Mouse (Mus musculus) CH12.LX (cell line): Measurements from ENCODE around the gene Herc3. TPM values are rescaled to one million over a fixed set of nuclear protein-coding genes. Genes with fewer than 3 reads are reported as not detected.

Experiments used
- DNase-seq: peaks from one replicate; pipeline ENCODE4 v3.0.0-alpha.2; 2013; ENCODE audit errors: extremely low read depth
- H3K27ac ChIP-seq: 2 replicates; pipeline ENCODE4 v1.5.1; 2012; ENCODE audit warnings: low read depth, mild to moderate bottlenecking, control low read depth, moderate library complexity; ENCODE audit not compliant: insufficient read depth
- H3K27me3 ChIP-seq: replicated peaks from 2 replicates; pipeline ENCODE3; 2012; ENCODE audit warnings: inconsistent platforms
- H3K36me3 ChIP-seq, 2 experiments: replicated peaks in 1 of 2; 2 replicates each; pipeline versions ENCODE3 to v1.6.1; 2012; ENCODE audit warnings: inconsistent platforms in 1 of 2, low read length in 1 of 2, mild to moderate bottlenecking in 1 of 2, mixed read lengths in 1 of 2, moderate library complexity in 1 of 2; ENCODE audit not compliant: control insufficient read depth in 1 of 2, insufficient read depth in 1 of 2
- H3K4me1 ChIP-seq, 2 experiments: 2 replicates each; pipeline ENCODE4 v1.6.1; 2012; ENCODE audit warnings: inconsistent platforms in 1 of 2, moderate library complexity in 1 of 2; ENCODE audit not compliant: insufficient read depth in 2 of 2, control insufficient read depth in 1 of 2
- H3K4me2 ChIP-seq: 2 replicates; pipeline ENCODE4 v1.6.1; 2012; ENCODE audit warnings: low read depth, mild to moderate bottlenecking, control low read depth; ENCODE audit not compliant: poor library complexity, insufficient read depth, severe bottlenecking
- H3K4me3 ChIP-seq, 3 experiments: fragments of 150-350 bp in 1 of 3; sonication (generic) in 1 of 3; replicated peaks in 1 of 3; 2 replicates each; pipeline versions ENCODE3 to v1.5.1; 2011 to 2012; ENCODE audit warnings: low read depth in 2 of 3, low read length in 2 of 3, mild to moderate bottlenecking in 2 of 3, moderate library complexity in 2 of 3, control low read depth in 1 of 3, improper control_type of control experiment in 1 of 3, inconsistent platforms in 1 of 3, mixed read lengths in 1 of 3; ENCODE audit not compliant: poor library complexity in 1 of 3
- H3K79me2 ChIP-seq: replicated peaks from 2 replicates; pipeline ENCODE4 v1.6.1; 2012; ENCODE audit warnings: mild to moderate bottlenecking, moderate library complexity; ENCODE audit not compliant: control insufficient read depth, poor library complexity, insufficient read depth, severe bottlenecking; ENCODE audit errors: extremely low read depth
- H3K9ac ChIP-seq: 2 replicates; pipeline ENCODE4 v1.6.1; 2012; ENCODE audit warnings: low read depth, mild to moderate bottlenecking, control low read depth, moderate library complexity; ENCODE audit not compliant: insufficient read depth
- H3K9me3 ChIP-seq: replicated peaks from 2 replicates; pipeline ENCODE3; 2012; ENCODE audit warnings: low read length, inconsistent platforms, mixed read lengths
- CTCF ChIP-seq, 2 experiments: IDR thresholded peaks in 1 of 2; conservative IDR thresholded peaks in 1 of 2; 2 replicates each; pipeline ENCODE4 v1.5.1; 2011 to 2012; ENCODE audit warnings: low read depth in 2 of 2, low read length in 2 of 2, improper control_type of control experiment in 1 of 2, inconsistent platforms in 1 of 2, mild to moderate bottlenecking in 1 of 2, moderate library complexity in 1 of 2
- E2F4 ChIP-seq: IDR thresholded peaks from 2 replicates; pipeline ENCODE4 v1.6.1; 2011; ENCODE audit warnings: low read depth, low read length, improper control_type of control experiment; ENCODE audit not compliant: insufficient replicate concordance
- ELF1 ChIP-seq: IDR thresholded peaks from 2 replicates; pipeline ENCODE4 v1.6.1; 2014; ENCODE audit warnings: low read depth, mild to moderate bottlenecking, inconsistent platforms, low read length, improper control_type of control experiment
- EP300 ChIP-seq: IDR thresholded peaks from 2 replicates; pipeline ENCODE4 v1.6.1; 2011; ENCODE audit warnings: low read length, improper control_type of control experiment
- GABPA ChIP-seq: IDR thresholded peaks from 2 replicates; pipeline ENCODE4 v1.6.1; 2012; ENCODE audit warnings: low read depth, low read length, improper control_type of control experiment, inconsistent platforms; ENCODE audit not compliant: insufficient replicate concordance
- HCFC1 ChIP-seq: IDR thresholded peaks from 2 replicates; pipeline ENCODE4 v1.6.1; 2012; ENCODE audit warnings: low read depth, mild to moderate bottlenecking, inconsistent platforms, low read length, improper control_type of control experiment
- IRF4 ChIP-seq: IDR thresholded peaks from 2 replicates; pipeline ENCODE4 v1.6.1; 2014; ENCODE audit warnings: low read depth, mild to moderate bottlenecking, inconsistent platforms, low read length, improper control_type of control experiment
- KAT2A ChIP-seq: IDR thresholded peaks from 2 replicates; pipeline ENCODE4 v1.6.1; 2012; ENCODE audit warnings: low read length, improper control_type of control experiment, inconsistent platforms; ENCODE audit not compliant: insufficient replicate concordance
- MAFK ChIP-seq: IDR thresholded peaks from 2 replicates; pipeline ENCODE4 v1.6.1; 2011; ENCODE audit warnings: low read length, improper control_type of control experiment; ENCODE audit not compliant: insufficient replicate concordance
- MAX ChIP-seq: IDR thresholded peaks from 2 replicates; pipeline ENCODE4 v1.6.1; 2011; ENCODE audit warnings: low read length, improper control_type of control experiment
- MYC ChIP-seq: IDR thresholded peaks from 2 replicates; pipeline ENCODE4 v1.6.1; 2011; ENCODE audit warnings: low read depth, mild to moderate bottlenecking, improper control_type of control experiment, low read length
- POLR2A ChIP-seq: IDR thresholded peaks from 2 replicates; pipeline ENCODE4 v1.6.1; 2011; ENCODE audit warnings: low read depth, mild to moderate bottlenecking, improper control_type of control experiment, low read length
- RAD21 ChIP-seq: IDR thresholded peaks from 2 replicates; pipeline ENCODE4 v1.6.1; 2011; ENCODE audit warnings: low read depth, mild to moderate bottlenecking, low read length, improper control_type of control experiment, moderate library complexity
- RCOR1 ChIP-seq: conservative IDR thresholded peaks from 2 replicates; pipeline ENCODE4 v1.6.1; 2012; ENCODE audit warnings: low read depth, mild to moderate bottlenecking, inconsistent platforms, low read length, improper control_type of control experiment
- SMC3 ChIP-seq: IDR thresholded peaks from 2 replicates; pipeline ENCODE4 v1.6.1; 2011; ENCODE audit warnings: low read depth, low read length, improper control_type of control experiment
- TBP ChIP-seq: conservative IDR thresholded peaks from 2 replicates; pipeline ENCODE4 v1.6.1; 2011; ENCODE audit warnings: low read depth, low read length, improper control_type of control experiment
- UBTF ChIP-seq: IDR thresholded peaks from 2 replicates; pipeline ENCODE4 v1.6.1; 2012; ENCODE audit warnings: low read depth, mild to moderate bottlenecking, inconsistent platforms, low read length, improper control_type of control experiment, moderate library complexity
- USF1 ChIP-seq: IDR thresholded peaks from 2 replicates; pipeline ENCODE4 v1.6.1; 2014; ENCODE audit warnings: low read depth, mild to moderate bottlenecking, inconsistent platforms, low read length, improper control_type of control experiment
- ZKSCAN1 ChIP-seq: IDR thresholded peaks from 2 replicates; pipeline ENCODE4 v1.6.1; 2012; ENCODE audit warnings: low read depth, inconsistent platforms, low read length, improper control_type of control experiment, borderline replicate concordance
- ZNF384 ChIP-seq: IDR thresholded peaks from 2 replicates; pipeline ENCODE4 v1.6.1; 2012; ENCODE audit warnings: low read depth, low read length, improper control_type of control experiment, inconsistent platforms
- dilution Hi-C: fragments of 300-500 bp; cut with MboI; formaldehyde crosslinking; loops from 2 replicates; pipeline ENCODE4 v1.14.3; 2020; ENCODE audit warnings: low sequenced_read_pairs; ENCODE audit not compliant: extremely low pct_unique_long_range_greater_than_20kb, extremely low pct_ligation_motif_present
- in situ Hi-C: fragments of 300-500 bp; cut with MboI; formaldehyde crosslinking; loops from 3 replicates; pipeline ENCODE4 v1.14.3; 2019; ENCODE audit warnings: low sequenced_read_pairs, low pct_ligation_motif_present, low pct_unique_long_range_greater_than_20kb, mixed read lengths
- polyA plus RNA-seq: library from polyadenylated mRNA; unstranded; fragments of >175 nt; gene quantifications from 2 replicates; pipeline ENCODE4 v1.2.1, GENCODE M21; 2012; ENCODE audit warnings: low read depth; ENCODE audit not compliant: insufficient read length
- total RNA-seq, 2 experiments: library from RNA; depleted of rRNA; stranded (reverse); fragments of 300-350 nt in 1 of 2; fragments of >200 nt in 1 of 2; gene quantifications; 2 replicates each; pipeline ENCODE4 v1.2.3; 2012 to 2014

Gene Herc3
- total and polyA plus RNA-seq, 3 experiments, result 15.7 to 19.1 (median 17.8) TPM

DNA sequence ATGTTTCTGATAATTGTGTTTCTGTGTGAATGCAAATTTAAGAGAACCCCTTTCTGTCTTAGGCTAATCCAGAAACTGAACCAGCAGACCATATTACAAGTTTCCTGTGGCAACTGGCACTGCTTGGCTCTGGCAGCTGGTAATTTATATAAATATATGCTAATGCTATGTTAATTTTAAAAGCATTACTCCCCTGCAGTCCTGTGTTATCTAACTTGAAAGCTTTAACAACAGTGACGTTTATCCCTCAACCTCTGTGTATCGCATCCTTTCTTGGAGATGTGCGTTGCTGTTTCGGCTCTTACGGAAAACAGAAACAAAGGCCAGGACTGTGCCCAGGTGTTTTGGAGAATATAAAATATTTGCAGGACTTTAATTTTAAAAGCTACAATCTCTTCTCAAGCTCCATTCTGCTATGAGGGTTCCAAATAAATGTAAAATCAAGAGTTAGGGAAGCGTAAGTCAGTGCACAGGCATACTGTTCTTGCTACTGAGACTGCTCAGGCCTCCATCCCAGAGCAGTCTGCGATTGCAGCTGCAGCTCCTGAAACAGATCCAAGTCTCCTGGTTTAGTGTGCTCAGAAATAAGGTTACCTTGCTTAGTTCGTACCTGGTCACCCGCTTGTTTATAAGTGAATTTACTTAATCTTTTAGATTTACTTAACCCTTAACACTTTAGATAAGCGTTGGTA is 24.6 kb downstream of the Herc3 start:
- DNase-seq, result no peak
- Histone ChIP-seq H3K4me2 (no peak overlapping the region), H3K9ac (no peak overlapping the region), H3K79me2 (no peaks in the 10 kb centered on the region), H3K4me3 (no peak overlapping the region), H3K9me3 (no peaks in the 10 kb centered on the region), H3K4me1 (peaks cover 0 to 6% of the 10 kb centered on the region in 2 experiments; a peak in 2 of 4 replicates), H3K27me3 (no peaks in the 10 kb centered on the region), H3K27ac (no peak overlapping the region), H3K36me3 (peaks cover 16 to 63% of the 10 kb centered on the region in 2 experiments)
- in situ Hi-C loops, result no loop called here
- dilution Hi-C loops, result no loop called here
- TF ChIP-seq ZNF384, result no peak

DNA sequence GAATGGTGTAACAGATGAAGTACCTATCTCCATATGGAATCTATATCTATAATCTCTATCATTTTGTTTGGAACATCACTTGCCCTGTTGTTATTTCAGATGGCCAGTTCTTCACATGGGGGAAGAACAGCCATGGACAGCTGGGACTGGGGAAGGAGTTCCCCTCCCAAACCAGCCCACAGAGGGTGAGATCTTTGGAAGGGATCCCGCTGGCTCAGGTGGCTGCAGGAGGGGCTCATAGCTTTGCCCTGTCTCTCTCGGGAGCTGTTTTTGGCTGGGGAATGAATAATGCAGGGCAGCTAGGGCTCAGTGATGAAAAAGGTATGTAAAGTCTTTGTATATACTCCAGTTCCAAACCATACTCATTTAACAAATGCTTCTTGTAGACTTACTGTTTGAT is 25.2 kb downstream of the Herc3 start:
- H3K4me1 ChIP-seq, result peaks cover 0 to 6% of the 10 kb centered on the region in 2 experiments; a peak in 2 of 4 replicates
- no peak overlapping the region for H3K4me2 ChIP-seq
- H3K9me3 ChIP-seq, result no peaks in the 10 kb centered on the region
- no peak overlapping the region for H3K4me3 ChIP-seq
- no peak for TF ChIP-seq TBP
- no peak for TF ChIP-seq KAT2A
- no peak for TF ChIP-seq POLR2A
- no peak for TF ChIP-seq E2F4
- TF ChIP-seq IRF4, result no peak
- no peak for TF ChIP-seq EP300
- no peak for TF ChIP-seq ZKSCAN1
- no peak for TF ChIP-seq RCOR1
- no peak for TF ChIP-seq MAFK
- TF ChIP-seq ELF1, result no peak
- TF ChIP-seq MAX, result no peak
- TF ChIP-seq UBTF, result no peak
- no peak for TF ChIP-seq RAD21
- no peak for TF ChIP-seq HCFC1
- TF ChIP-seq GABPA, result no peak
- TF ChIP-seq USF1, result no peak
- no peak for TF ChIP-seq MYC
- no peak for TF ChIP-seq SMC3
- no peak for TF ChIP-seq CTCF (conservative IDR thresholded peaks at IDR 0.05 in 1 of 2, IDR thresholded peaks at IDR 0.05 in 1 of 2; ENCODE audit: low read depth in 2 of 2, low read length in 2 of 2)
- no peak for DNase-seq
- no peak overlapping the region for H3K9ac ChIP-seq
- dilution Hi-C loops, result no loop called here
- H3K27me3 ChIP-seq, result no peaks in the 10 kb centered on the region
- H3K36me3 ChIP-seq, result peaks cover 14 to 59% of the 10 kb centered on the region in 2 experiments
- in situ Hi-C loops, result no loop called here
- H3K79me2 ChIP-seq, result no peaks in the 10 kb centered on the region
- no peak overlapping the region for H3K27ac ChIP-seq
